Mouse (Mus musculus) monocyte, adult 2 months (primary cell): ENCODE data around the gene Prr5.

Source experiments
- DNase-seq, 2 experiments: peaks; one replicate each; pipeline ENCODE4 v3.0.0; 2022; ENCODE audit warnings: low spot score in 2 of 2, low read depth in 1 of 2

Prr5 gene

GRCm38 (mm10) chr15:84656689-84657088 is 12.7 kb upstream of the Prr5 start:
- no peak for DNase-seq

GRCm38 (mm10) chr15:84657384-84658064 is 11.9 kb upstream of the Prr5 start:
- DNase-seq = no peak

- DNase-seq = no peak
Observed at GRCm38 (mm10) chr15:84658655-84659054, 10.8 kb upstream of the Prr5 start.

- DNase-seq = no peak
Observed at GRCm38 (mm10) chr15:84659856-84660255, 9.6 kb upstream of the Prr5 start.

- no peak for DNase-seq
Observed at GRCm38 (mm10) chr15:84661274-84661673, 8.1 kb upstream of the Prr5 start.

- DNase-seq = no peak
Observed at GRCm38 (mm10) chr15:84662952-84663684, 6.3 kb upstream of the Prr5 start.

GRCm38 (mm10) chr15:84663685-84664060 is 5.7 kb upstream of the Prr5 start:
- no peak for DNase-seq

GRCm38 (mm10) chr15:84664542-84665460 is 4.6 kb upstream of the Prr5 start:
- no peak for DNase-seq

- DNase-seq = no peak
Observed at GRCm38 (mm10) chr15:84665662-84666061, 3.8 kb upstream of the Prr5 start.

GRCm38 (mm10) chr15:84666065-84666464 is 3.4 kb upstream of the Prr5 start:
- DNase-seq = no peak

- DNase-seq = no peak
Observed at GRCm38 (mm10) chr15:84667601-84668000, 1.8 kb upstream of the Prr5 start.

GRCm38 (mm10) chr15:84669771-84670656 is 594 bp downstream of the Prr5 start:
- no peak for DNase-seq

- DNase-seq = no peak
Observed at GRCm38 (mm10) chr15:84670657-84671055, 1.2 kb downstream of the Prr5 start.

GRCm38 (mm10) chr15:84671401-84672307 is 2.2 kb downstream of the Prr5 start:
- no peak for DNase-seq

GRCm38 (mm10) chr15:84672308-84672615 is 2.8 kb downstream of the Prr5 start:
- DNase-seq = no peak

- DNase-seq = no peak
Observed at GRCm38 (mm10) chr15:84672616-84673015, 3.2 kb downstream of the Prr5 start.

- no peak for DNase-seq
Observed at GRCm38 (mm10) chr15:84674329-84675067, 5.1 kb downstream of the Prr5 start.

GRCm38 (mm10) chr15:84675317-84675716 is 5.9 kb downstream of the Prr5 start:
- no peak for DNase-seq

GRCm38 (mm10) chr15:84677943-84678342 is 8.5 kb downstream of the Prr5 start:
- no peak for DNase-seq
